Mouse (Mus musculus): ENCODE results near the gene Sp2. TPM values are rescaled to one million over a fixed set of nuclear protein-coding genes. Genes with fewer than 3 reads are reported as not detected.

Gene Sp2
- polyA plus RNA-seq, 1 experiment: 23.0 TPM

GRCm38 (mm10) chr11:97021121-97021765, 38.5 kb upstream of the Sp2 start:
- peaks cover 20% of the 10 kb centered on the region for H3K4me1 ChIP-seq (ENCODE audit: control insufficient read depth)
- H3K4me3 ChIP-seq (replicated peaks): peak overlapping the region; percentile 57
- H3K27me3 ChIP-seq (ENCODE audit: control insufficient read depth): peaks cover 100% of the 10 kb centered on the region

GRCm38 (mm10) chr11:97019345-97019708, 36.6 kb upstream of the Sp2 start:
- TF ChIP-seq GATA1 (IDR thresholded peaks at IDR 0.05; ENCODE audit: low read length) (no peak), TAL1 (IDR thresholded peaks at IDR 0.05; ENCODE audit: low read length) (no peak)
- Histone ChIP-seq H3K27me3 (ENCODE audit: control insufficient read depth) (peaks cover 98% of the 10 kb centered on the region), H3K4me3 (replicated peaks) (no peak overlapping the region), H3K36me3 (ENCODE audit: control insufficient read depth) (no peaks in the 10 kb centered on the region), H3K9me3 (ENCODE audit: control insufficient read depth, low read length) (peaks cover 15% of the 10 kb centered on the region; the same call in 1 of the 2 replicates), H3K4me1 (ENCODE audit: control insufficient read depth) (peaks cover 12% of the 10 kb centered on the region)

More at GRCm38 (mm10) chr11:97021121-97021765, 38.5 kb upstream of the Sp2 start:
- TF ChIP-seq TAL1 (IDR thresholded peaks at IDR 0.05; ENCODE audit: low read length): no peak
- TF ChIP-seq GATA1 (IDR thresholded peaks at IDR 0.05; ENCODE audit: low read length): no peak
- Histone ChIP-seq H3K36me3 (ENCODE audit: control insufficient read depth) (no peaks in the 10 kb centered on the region), H3K9me3 (ENCODE audit: control insufficient read depth, low read length) (peaks cover 15% of the 10 kb centered on the region; the same call in 1 of the 2 replicates)

GRCm38 (mm10) chr11:97018583-97019344, 36.0 kb upstream of the Sp2 start:
- peaks cover 15% of the 10 kb centered on the region; the same call in 1 of the 2 replicates for H3K9me3 ChIP-seq (ENCODE audit: control insufficient read depth, low read length)
- no peak overlapping the region for H3K4me3 ChIP-seq (replicated peaks)
- peaks cover 12% of the 10 kb centered on the region for H3K4me1 ChIP-seq (ENCODE audit: control insufficient read depth)
- TF ChIP-seq GATA1 (IDR thresholded peaks at IDR 0.05; ENCODE audit: low read length) (no peak), TAL1 (IDR thresholded peaks at IDR 0.05; ENCODE audit: low read length) (no peak)
- H3K27me3 ChIP-seq (ENCODE audit: control insufficient read depth): peaks cover 98% of the 10 kb centered on the region
- H3K36me3 ChIP-seq (ENCODE audit: control insufficient read depth): no peaks in the 10 kb centered on the region

GRCm38 (mm10) chr11:97017696-97018582, 35.2 kb upstream of the Sp2 start:
- peaks cover 12% of the 10 kb centered on the region for H3K4me1 ChIP-seq (ENCODE audit: control insufficient read depth)
- H3K36me3 ChIP-seq (ENCODE audit: control insufficient read depth): no peaks in the 10 kb centered on the region
- H3K27me3 ChIP-seq (ENCODE audit: control insufficient read depth): peaks cover 97% of the 10 kb centered on the region
- H3K4me3 ChIP-seq (replicated peaks): no peak overlapping the region
- TF ChIP-seq GATA1 (IDR thresholded peaks at IDR 0.05; ENCODE audit: low read length) (no peak), TAL1 (IDR thresholded peaks at IDR 0.05; ENCODE audit: low read length) (no peak)
- peaks cover 15% of the 10 kb centered on the region; the same call in 1 of the 2 replicates for H3K9me3 ChIP-seq (ENCODE audit: control insufficient read depth, low read length)

GRCm38 (mm10) chr11:97013121-97013670, 30.4 kb upstream of the Sp2 start, which contains the start of gene Sp6:
TSS of gene Sp6 (plus strand) at chr11:97013394.
- TF ChIP-seq GATA1 (IDR thresholded peaks at IDR 0.05; ENCODE audit: low read length) (no peak), TAL1 (IDR thresholded peaks at IDR 0.05; ENCODE audit: low read length) (no peak)
- Histone ChIP-seq H3K4me1 (ENCODE audit: control insufficient read depth) (no peaks in the 10 kb centered on the region), H3K4me3 (replicated peaks) (no peak within 1 kb of the TSS), H3K9me3 (ENCODE audit: control insufficient read depth, low read length) (no peaks in the 10 kb centered on the region; the same call in 1 of the 2 replicates), H3K27me3 (ENCODE audit: control insufficient read depth) (peaks cover 93% of the 10 kb centered on the region), H3K36me3 (ENCODE audit: control insufficient read depth) (no peaks in the 10 kb centered on the region)

- H3K36me3 ChIP-seq (ENCODE audit: control insufficient read depth): no peaks in the 10 kb centered on the region
- H3K9me3 ChIP-seq (ENCODE audit: control insufficient read depth, low read length): no peaks in the 10 kb centered on the region
- no peaks in the 10 kb centered on the region; the same call in none of the 2 replicates for H3K4me1 ChIP-seq (ENCODE audit: control insufficient read depth)
- TF ChIP-seq TAL1 (IDR thresholded peaks at IDR 0.05; ENCODE audit: low read length) (no peak), GATA1 (IDR thresholded peaks at IDR 0.05; ENCODE audit: low read length) (no peak)
- peaks cover 77% of the 10 kb centered on the region for H3K27me3 ChIP-seq (ENCODE audit: control insufficient read depth)
- H3K4me3 ChIP-seq (replicated peaks): no peak overlapping the region
Observed at GRCm38 (mm10) chr11:97009198-97009790, 26.5 kb upstream of the Sp2 start.

- no peaks in the 10 kb centered on the region; the same call in none of the 2 replicates for H3K4me1 ChIP-seq (ENCODE audit: control insufficient read depth)
- no peak overlapping the region for H3K4me3 ChIP-seq (replicated peaks)
- peaks cover 68% of the 10 kb centered on the region for H3K27me3 ChIP-seq (ENCODE audit: control insufficient read depth)
- H3K36me3 ChIP-seq (ENCODE audit: control insufficient read depth): no peaks in the 10 kb centered on the region
- H3K9me3 ChIP-seq (ENCODE audit: control insufficient read depth, low read length): no peaks in the 10 kb centered on the region
- TF ChIP-seq GATA1 (IDR thresholded peaks at IDR 0.05; ENCODE audit: low read length) (no peak), TAL1 (IDR thresholded peaks at IDR 0.05; ENCODE audit: low read length) (no peak)
Observed at GRCm38 (mm10) chr11:97007093-97007794, 24.5 kb upstream of the Sp2 start.

- H3K4me3 ChIP-seq (replicated peaks): no peak overlapping the region
- TF ChIP-seq TAL1 (IDR thresholded peaks at IDR 0.05; ENCODE audit: low read length) (no peak), GATA1 (IDR thresholded peaks at IDR 0.05; ENCODE audit: low read length) (no peak)
- H3K4me1 ChIP-seq (ENCODE audit: control insufficient read depth): no peaks in the 10 kb centered on the region; the same call in none of the 2 replicates
- H3K36me3 ChIP-seq (ENCODE audit: control insufficient read depth): no peaks in the 10 kb centered on the region
- H3K9me3 ChIP-seq (ENCODE audit: control insufficient read depth, low read length): no peaks in the 10 kb centered on the region
- peaks cover 54% of the 10 kb centered on the region for H3K27me3 ChIP-seq (ENCODE audit: control insufficient read depth)
Observed at GRCm38 (mm10) chr11:97003170-97003569, 20.4 kb upstream of the Sp2 start.

Data from erythroblast, embryonic 14.5 days (primary cell).